Mouse (Mus musculus) layer of hippocampus, postnatal 36 days (tissue): ENCODE results near the gene Pkd1l1. TPM values are rescaled to one million over a fixed set of nuclear protein-coding genes. Genes with fewer than 3 reads are reported as not detected.

Experiments used
- DNase-seq, 2 experiments: peaks; one replicate each; pipeline ENCODE4 v3.0.0; 2022
- total RNA-seq, 2 experiments: library from RNA; stranded (reverse); gene quantifications; 2 replicates each; pipeline ENCODE4 v1.2.3; 2021

Gene Pkd1l1
- total RNA-seq, result under 1 TPM in 1 of 2 experiments, not detected in 1; 0.07 TPM

GRCm38 (mm10) chr11:8973166-8973565, at the start of gene Pkd1l1:
TSS of gene Pkd1l1 (minus strand) at chr11:8973266.
- no peak for DNase-seq

GRCm38 (mm10) chr11:9020207-9020606, 47.1 kb upstream of the Pkd1l1 start:
- DNase-seq, result no peak

- no peak for DNase-seq
Observed at GRCm38 (mm10) chr11:9018491-9019267, 45.6 kb upstream of the Pkd1l1 start.

- DNase-seq, result no peak
Observed at GRCm38 (mm10) chr11:9014740-9015139, 41.7 kb upstream of the Pkd1l1 start.

GRCm38 (mm10) chr11:9011348-9011747, 38.3 kb upstream of the Pkd1l1 start:
- DNase-seq, result no peak

- peak; percentile 79 to 84 for DNase-seq
Observed at GRCm38 (mm10) chr11:9010853-9011339, 37.8 kb upstream of the Pkd1l1 start, which contains the start of gene Hus1. TSS of gene Hus1 (minus strand) at chr11:9011191.

- no peak for DNase-seq
Observed at GRCm38 (mm10) chr11:9010416-9010815, 37.4 kb upstream of the Pkd1l1 start.

- DNase-seq, result no peak
Observed at GRCm38 (mm10) chr11:9008761-9009160, 35.7 kb upstream of the Pkd1l1 start.

GRCm38 (mm10) chr11:8988084-8988483, 15.0 kb upstream of the Pkd1l1 start:
- DNase-seq, result no peak

GRCm38 (mm10) chr11:8986058-8986457, 13.0 kb upstream of the Pkd1l1 start:
- DNase-seq, result no peak

- peak; percentile 37 to 55 for DNase-seq
Observed at GRCm38 (mm10) chr11:8983237-8983861, 10.3 kb upstream of the Pkd1l1 start.

GRCm38 (mm10) chr11:8978154-8978553, 5.1 kb upstream of the Pkd1l1 start:
- no peak for DNase-seq

- no peak for DNase-seq
Observed at GRCm38 (mm10) chr11:8972093-8972492, 973 bp downstream of the Pkd1l1 start.

- DNase-seq, result no peak
Observed at GRCm38 (mm10) chr11:8970509-8970908, 2.6 kb downstream of the Pkd1l1 start.

- no peak for DNase-seq
Observed at GRCm38 (mm10) chr11:8968094-8968493, 5.0 kb downstream of the Pkd1l1 start.

GRCm38 (mm10) chr11:8958572-8958971, 14.5 kb downstream of the Pkd1l1 start:
- DNase-seq, result peak; percentile 16 to 34

GRCm38 (mm10) chr11:8958108-8958507, 15.0 kb downstream of the Pkd1l1 start:
- no peak for DNase-seq

GRCm38 (mm10) chr11:8957023-8957422, 16.0 kb downstream of the Pkd1l1 start:
- no peak for DNase-seq

- peak in 1 of 2 experiments; percentile 24 for DNase-seq
Observed at GRCm38 (mm10) chr11:8955678-8956077, 17.4 kb downstream of the Pkd1l1 start.

- DNase-seq, result no peak
Observed at GRCm38 (mm10) chr11:8949765-8950430, 23.2 kb downstream of the Pkd1l1 start.

GRCm38 (mm10) chr11:8948871-8949270, 24.2 kb downstream of the Pkd1l1 start:
- DNase-seq, result no peak

GRCm38 (mm10) chr11:8944114-8944513, 29.0 kb downstream of the Pkd1l1 start:
- DNase-seq, result no peak

- no peak for DNase-seq
Observed at GRCm38 (mm10) chr11:8942446-8942845, 30.6 kb downstream of the Pkd1l1 start.
